Mouse (Mus musculus): ENCODE measurements at regions not wholly inside any gene's neighbourhood (a gene's known extent, or its start where the extent isn't known, plus 50 kb on each side); places are given as distances from the start of the nearest gene placed in this dataset.

- Histone ChIP-seq H3K36me3 (ENCODE audit: insufficient read depth, low read length) (no peaks in the 10 kb centered on the region), H3K4me2 (ENCODE audit: low read depth, low read length, poor library complexity, severe bottlenecking) (no peak overlapping the region), H3K27me3 (ENCODE audit: insufficient read depth, low read length) (no peaks in the 10 kb centered on the region), H3K4me3 (ENCODE audit: low read depth, low read length) (no peak overlapping the region), H3K9ac (replicated peaks; ENCODE audit: low read length, poor library complexity, severe bottlenecking) (no peak overlapping the region), H3K4me1 (ENCODE audit: insufficient read depth, low read length) (peaks cover under 1% of the 10 kb centered on the region; the same call in 1 of the 2 replicates), H3K9me3 (ENCODE audit: low read length) (no peaks in the 10 kb centered on the region), H3K27ac (ENCODE audit: low read depth, low read length) (no peak overlapping the region)
- DNase-seq (ENCODE audit: low spot score) (peak; percentile 51), ATAC-seq (ENCODE audit: low FRiP score) (peak; percentile 57)
- WGBS = 27% methylated on average over 7 of the region's 7 CpGs
- no peak for TF ChIP-seq CTCF (IDR thresholded peaks at IDR 0.05)
Measured at GRCm38 (mm10) chr3:137785224-137785623, 79.1 kb upstream of the H2afz start.

- ATAC-seq (ENCODE audit: low FRiP score) (no peak), DNase-seq (ENCODE audit: low spot score) (no peak)
- WGBS = 47% methylated on average over 2 of the region's 2 CpGs
- H3K4me3 ChIP-seq (ENCODE audit: low read depth, low read length) = no peak overlapping the region
- 0 out of 2 replicates have a peak, but pooled peaks have one; percentile 5 for TF ChIP-seq CTCF (IDR thresholded peaks at IDR 0.05)
- no peak overlapping the region for H3K9ac ChIP-seq (replicated peaks; ENCODE audit: low read length, poor library complexity, severe bottlenecking)
- no peaks in the 10 kb centered on the region for H3K4me1 ChIP-seq (ENCODE audit: insufficient read depth, low read length)
- H3K27ac ChIP-seq (ENCODE audit: low read depth, low read length) = no peak overlapping the region
- no peaks in the 10 kb centered on the region for H3K9me3 ChIP-seq (ENCODE audit: low read length)
- H3K27me3 ChIP-seq (ENCODE audit: insufficient read depth, low read length) = no peaks in the 10 kb centered on the region
- H3K36me3 ChIP-seq (ENCODE audit: insufficient read depth, low read length) = no peaks in the 10 kb centered on the region
- no peak overlapping the region for H3K4me2 ChIP-seq (ENCODE audit: low read depth, low read length, poor library complexity, severe bottlenecking)
Measured at GRCm38 (mm10) chr3:137785871-137786270, 78.4 kb upstream of the H2afz start.

- H3K9ac ChIP-seq (replicated peaks; ENCODE audit: low read length, poor library complexity, severe bottlenecking) = no peak overlapping the region
- ATAC-seq (ENCODE audit: low FRiP score) = no peak
- peak; percentile 47 for DNase-seq (ENCODE audit: low spot score)
- H3K36me3 ChIP-seq (ENCODE audit: insufficient read depth, low read length) = no peaks in the 10 kb centered on the region
- H3K4me2 ChIP-seq (ENCODE audit: low read depth, low read length, poor library complexity, severe bottlenecking) = no peak overlapping the region
- no peak overlapping the region for H3K4me3 ChIP-seq (ENCODE audit: low read depth, low read length)
- no peaks in the 10 kb centered on the region for H3K9me3 ChIP-seq (ENCODE audit: low read length)
- H3K27ac ChIP-seq (ENCODE audit: low read depth, low read length) = no peak overlapping the region
- WGBS = 55% methylated on average over 6 of the region's 6 CpGs
- TF ChIP-seq CTCF (IDR thresholded peaks at IDR 0.05) = no peak
- no peaks in the 10 kb centered on the region for H3K4me1 ChIP-seq (ENCODE audit: insufficient read depth, low read length)
- no peaks in the 10 kb centered on the region for H3K27me3 ChIP-seq (ENCODE audit: insufficient read depth, low read length)
Measured at GRCm38 (mm10) chr3:137789671-137790070, 74.6 kb upstream of the H2afz start.

GRCm38 (mm10) chr3:137790340-137790739 lies 73.9 kb upstream of the H2afz start:
- DNase-seq (ENCODE audit: low spot score) (peak; percentile 62), ATAC-seq (ENCODE audit: low FRiP score) (no peak)
- Histone ChIP-seq H3K27me3 (ENCODE audit: insufficient read depth, low read length) (no peaks in the 10 kb centered on the region), H3K9me3 (ENCODE audit: low read length) (no peaks in the 10 kb centered on the region), H3K4me2 (ENCODE audit: low read depth, low read length, poor library complexity, severe bottlenecking) (no peak overlapping the region), H3K27ac (ENCODE audit: low read depth, low read length) (no peak overlapping the region), H3K4me3 (ENCODE audit: low read depth, low read length) (no peak overlapping the region), H3K36me3 (ENCODE audit: insufficient read depth, low read length) (no peaks in the 10 kb centered on the region), H3K4me1 (ENCODE audit: insufficient read depth, low read length) (no peaks in the 10 kb centered on the region), H3K9ac (replicated peaks; ENCODE audit: low read length, poor library complexity, severe bottlenecking) (no peak overlapping the region)
- no peak for TF ChIP-seq CTCF (IDR thresholded peaks at IDR 0.05)
- 88% methylated on average over 7 of the region's 7 CpGs for WGBS

GRCm38 (mm10) chr3:137795754-137796315 lies 68.5 kb upstream of the H2afz start:
- H3K4me1 ChIP-seq (ENCODE audit: insufficient read depth, low read length) = no peaks in the 10 kb centered on the region
- no peaks in the 10 kb centered on the region for H3K9me3 ChIP-seq (ENCODE audit: low read length)
- no peak overlapping the region for H3K27ac ChIP-seq (ENCODE audit: low read depth, low read length)
- H3K27me3 ChIP-seq (ENCODE audit: insufficient read depth, low read length) = no peaks in the 10 kb centered on the region
- 89% methylated on average over 7 of the region's 7 CpGs for WGBS
- TF ChIP-seq CTCF (IDR thresholded peaks at IDR 0.05) = no peak
- no peak overlapping the region for H3K4me2 ChIP-seq (ENCODE audit: low read depth, low read length, poor library complexity, severe bottlenecking)
- H3K36me3 ChIP-seq (ENCODE audit: insufficient read depth, low read length) = no peaks in the 10 kb centered on the region
- ATAC-seq (ENCODE audit: low FRiP score) (no peak), DNase-seq (ENCODE audit: low spot score) (no peak)
- H3K4me3 ChIP-seq (ENCODE audit: low read depth, low read length) = no peak overlapping the region
- H3K9ac ChIP-seq (replicated peaks; ENCODE audit: low read length, poor library complexity, severe bottlenecking) = no peak overlapping the region

- Histone ChIP-seq H3K36me3 (ENCODE audit: insufficient read depth, low read length) (no peaks in the 10 kb centered on the region), H3K4me2 (ENCODE audit: low read depth, low read length, poor library complexity, severe bottlenecking) (no peak overlapping the region), H3K9ac (replicated peaks; ENCODE audit: low read length, poor library complexity, severe bottlenecking) (no peak overlapping the region), H3K4me1 (ENCODE audit: insufficient read depth, low read length) (no peaks in the 10 kb centered on the region), H3K9me3 (ENCODE audit: low read length) (no peaks in the 10 kb centered on the region), H3K27ac (ENCODE audit: low read depth, low read length) (no peak overlapping the region), H3K4me3 (ENCODE audit: low read depth, low read length) (no peak overlapping the region), H3K27me3 (ENCODE audit: insufficient read depth, low read length) (no peaks in the 10 kb centered on the region)
- WGBS = 81% methylated on average over 4 of the region's 4 CpGs
- DNase-seq (ENCODE audit: low spot score) (no peak), ATAC-seq (ENCODE audit: low FRiP score) (no peak)
- no peak for TF ChIP-seq CTCF (IDR thresholded peaks at IDR 0.05)
Measured at GRCm38 (mm10) chr3:137798769-137799168, 65.5 kb upstream of the H2afz start.

Data from midbrain, postnatal 0 days (tissue).